ENCODE assay signal across 9 mouse cellular contexts in the genomic region with DNA sequence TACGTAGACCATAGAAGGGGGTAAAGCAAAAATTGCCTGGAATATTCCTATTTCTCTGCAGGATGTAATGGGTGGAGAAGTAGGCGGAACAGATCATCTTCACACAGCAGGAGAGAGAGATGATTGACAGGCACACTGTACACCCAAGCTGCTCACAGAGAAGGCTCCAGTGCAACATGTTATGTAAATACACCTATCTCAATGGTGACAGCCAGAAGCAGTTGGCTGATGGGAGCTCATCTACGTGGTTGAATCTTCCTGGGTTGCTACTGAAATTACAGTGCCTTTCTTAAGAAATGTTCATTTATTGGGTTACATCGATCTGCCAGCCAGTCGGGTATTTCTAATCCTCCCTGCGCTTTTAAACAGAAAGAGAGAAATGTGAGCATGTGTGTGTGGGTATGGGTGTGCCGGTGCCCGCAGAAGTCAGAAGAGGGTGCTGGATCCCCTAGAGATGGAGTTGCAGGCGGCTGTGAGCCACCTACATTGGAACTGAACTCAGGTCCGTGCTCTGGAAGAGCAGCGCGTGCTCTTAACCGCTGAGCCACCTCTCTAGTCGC. TPM values are rescaled to one million over a fixed set of nuclear protein-coding genes. Genes with fewer than 3 reads are reported as not detected.
DNase-seq lines count a peak whose midpoint lies in the region; ATAC-seq and TF ChIP-seq lines count a peak whose summit lies in the region.
"Had no signal": no experiment of that assay in that cellular context is flagged by ENCODE, and none has a peak within 500 bp of the region (broad histone marks: within the 10 kb centered on the region; RNA-seq: fewer than 3 reads in every experiment).

No protein-coding gene starts in this region.

- peak overlapping the region; percentile 40; the same call in 1 of the 2 replicates for H3K27ac ChIP-seq in lung, embryonic 16.5 days (ENCODE audit: low read length)
- peak overlapping the region; percentile 98; the same call in 1 of the 2 replicates for H3K27ac ChIP-seq in hindbrain, embryonic 14.5 days
- no peak overlapping the region for H3K27ac ChIP-seq in neural tube, embryonic 12.5 days

- 85% methylated on average over 14 of the region's 14 CpGs for WGBS in lung, embryonic 16.5 days
- WGBS in lung, adult 2 months, result 92% methylated on average over 14 of the region's 14 CpGs
- WGBS in hindbrain, embryonic 14.5 days, result 90% methylated on average over 14 of the region's 14 CpGs
- 91% methylated on average over 14 of the region's 14 CpGs for WGBS in neural tube, embryonic 12.5 days

- H3K4me3 ChIP-seq in erythroblast, embryonic 14.5 days (replicated peaks), result peak overlapping the region; percentile 74
- no peak overlapping the region for H3K4me3 ChIP-seq in lung, embryonic 16.5 days (ENCODE audit: low read length)
- no peak overlapping the region for H3K4me3 ChIP-seq in lung, adult 2 months (replicated peaks; ENCODE audit: extremely low read depth, low read depth, low read length)
- H3K4me3 ChIP-seq in hindbrain, embryonic 14.5 days (replicated peaks; ENCODE audit: low read length), result no peak overlapping the region
- H3K4me3 ChIP-seq in neural tube, embryonic 12.5 days, result no peak overlapping the region

- H3K27me3 ChIP-seq in erythroblast, embryonic 14.5 days (ENCODE audit: control insufficient read depth), result no peaks in the 10 kb centered on the region
- H3K27me3 ChIP-seq in lung, embryonic 16.5 days (ENCODE audit: control insufficient read depth, insufficient read depth, low read depth, low read length), result no peaks in the 10 kb centered on the region
- no peaks in the 10 kb centered on the region for H3K27me3 ChIP-seq in hindbrain, embryonic 14.5 days (ENCODE audit: control insufficient read depth, insufficient read depth, low read length)
- no peaks in the 10 kb centered on the region; the same call in 1 of the 2 replicates for H3K27me3 ChIP-seq in neural tube, embryonic 12.5 days (replicated peaks)

- H3K36me3 ChIP-seq in erythroblast, embryonic 14.5 days (ENCODE audit: control insufficient read depth), result peaks cover 29% of the 10 kb centered on the region
- H3K36me3 ChIP-seq in lung, embryonic 16.5 days (ENCODE audit: control insufficient read depth, insufficient read depth, low read length), result no peaks in the 10 kb centered on the region
- H3K36me3 ChIP-seq in hindbrain, embryonic 14.5 days (replicated peaks; ENCODE audit: control insufficient read depth, insufficient read depth), result no peaks in the 10 kb centered on the region
- H3K36me3 ChIP-seq in neural tube, embryonic 12.5 days, result no peaks in the 10 kb centered on the region

- no peak for TF ChIP-seq POLR2A in lung, adult 2 months (IDR thresholded peaks at IDR 0.05; ENCODE audit: borderline replicate concordance, extremely low read depth, low read depth, low read length)

- H3K4me2 ChIP-seq in lung, embryonic 16.5 days (ENCODE audit: low read depth, low read length), result no peak overlapping the region
- H3K4me2 ChIP-seq in hindbrain, embryonic 14.5 days (replicated peaks), result no peak overlapping the region
- H3K4me2 ChIP-seq in neural tube, embryonic 12.5 days (replicated peaks), result peak overlapping the region; percentile 78; the same call in 1 of the 2 replicates

- no peak for DNase-seq in lung, adult 2 months
- no peak for DNase-seq in hindbrain, embryonic 14.5 days (ENCODE audit: low spot score)
- DNase-seq in adrenal gland, postnatal 10 days, result no peak
- no peak for DNase-seq in cerebellum, postnatal 25 days

- no peaks in the 10 kb centered on the region for H3K9me3 ChIP-seq in erythroblast, embryonic 14.5 days (ENCODE audit: control insufficient read depth, low read length)
- H3K9me3 ChIP-seq in lung, embryonic 16.5 days (ENCODE audit: control insufficient read depth, low read length), result no peaks in the 10 kb centered on the region
- H3K9me3 ChIP-seq in hindbrain, embryonic 14.5 days (ENCODE audit: control insufficient read depth, low read length), result no peaks in the 10 kb centered on the region
- H3K9me3 ChIP-seq in neural tube, embryonic 12.5 days, result no peaks in the 10 kb centered on the region

- no peak for TF ChIP-seq CTCF in lung, adult 2 months (IDR thresholded peaks at IDR 0.05; ENCODE audit: insufficient read depth, low read length)

- peak overlapping the region; percentile 22; the same call in 1 of the 2 replicates for H3K9ac ChIP-seq in lung, embryonic 16.5 days (ENCODE audit: low read length)
- no peak overlapping the region for H3K9ac ChIP-seq in hindbrain, embryonic 14.5 days
- no peak overlapping the region for H3K9ac ChIP-seq in neural tube, embryonic 12.5 days

- H3K4me1 ChIP-seq in erythroblast, embryonic 14.5 days (ENCODE audit: control insufficient read depth), result peaks cover 83% of the 10 kb centered on the region
- peaks cover 18% of the 10 kb centered on the region for H3K4me1 ChIP-seq in lung, embryonic 16.5 days (replicated peaks; ENCODE audit: control insufficient read depth, insufficient read depth, low read length)
- H3K4me1 ChIP-seq in lung, adult 2 months (ENCODE audit: control insufficient read depth, insufficient read depth, low read length), result peaks cover 7% of the 10 kb centered on the region
- H3K4me1 ChIP-seq in hindbrain, embryonic 14.5 days (replicated peaks; ENCODE audit: control insufficient read depth, insufficient read depth, low read length), result peaks cover 38% of the 10 kb centered on the region
- H3K4me1 ChIP-seq in neural tube, embryonic 12.5 days, result peaks cover 32% of the 10 kb centered on the region

- ATAC-seq in erythroblast, adult 5-6 weeks (replicated peaks; ENCODE audit: low FRiP score, poor library complexity, severe bottlenecking), result no peak
- no peak for ATAC-seq in lung, embryonic 16.5 days (ENCODE audit: low read depth)
- no peak for ATAC-seq in hindbrain, embryonic 14.5 days (ENCODE audit: low FRiP score)
- no peak for ATAC-seq in neural tube, embryonic 12.5 days (ENCODE audit: low FRiP score, low read depth)

RNA-seq across cellular contexts. Expression of a gene that starts 1.5 kb away (rescaled TPM):
- 21.7 and 28.6 TPM in 2 replicates for polyA plus RNA-seq in erythroblast, embryonic 14.5 days (2012)
- total RNA-seq in erythroblast, adult 5-6 weeks (2015; ENCODE audit: low replicate concordance), result 116 and 151 TPM in 2 replicates
- 176 and 297 TPM in 2 replicates for total RNA-seq in erythroblast, adult 5-6 weeks (2017; ENCODE audit: low replicate concordance)
- 245 and 264 TPM in 2 replicates for polyA plus RNA-seq in lung, embryonic 16.5 days (2015; fragmentation: Nextera tagmentation; extraction: Ambion mirVana)
- polyA plus RNA-seq in lung, adult 2 months (2012; rRNA removed), result 72.6 and 84.9 TPM in 2 replicates
- polyA plus RNA-seq in hindbrain, embryonic 14.5 days (2014; fragmentation: Nextera tagmentation; extraction: Ambion mirVana), result 200 and 208 TPM in 2 replicates
- polyA plus RNA-seq in neural tube, embryonic 12.5 days (2016; fragmentation: Nextera tagmentation; extraction: Ambion mirVana), result 279 and 303 TPM in 2 replicates
- 100 to 1,000 TPM in 1 of 2 experiments, 10 to 100 TPM in 1; 94.0 to 117 TPM for total RNA-seq in adrenal gland, postnatal 10 days (2021)

RNA-seq across cellular contexts. Expression of a gene that starts 19.6 kb away (rescaled TPM):
- 0.66 and 1.0 TPM in 2 replicates for polyA plus RNA-seq in erythroblast, embryonic 14.5 days (2012)
- total RNA-seq in erythroblast, adult 5-6 weeks (2015; ENCODE audit: low replicate concordance), result 81.7 and 106 TPM in 2 replicates
- total RNA-seq in erythroblast, adult 5-6 weeks (2017; ENCODE audit: low replicate concordance), result 106 and 135 TPM in 2 replicates
- polyA plus RNA-seq in lung, embryonic 16.5 days (2015; fragmentation: Nextera tagmentation; extraction: Ambion mirVana), result 217 and 224 TPM in 2 replicates
- 13.6 and 21.0 TPM in 2 replicates for polyA plus RNA-seq in lung, adult 2 months (2012; rRNA removed)
- 95.0 and 105 TPM in 2 replicates for polyA plus RNA-seq in hindbrain, embryonic 14.5 days (2014; fragmentation: Nextera tagmentation; extraction: Ambion mirVana)
- polyA plus RNA-seq in neural tube, embryonic 12.5 days (2016; fragmentation: Nextera tagmentation; extraction: Ambion mirVana), result 145 and 154 TPM in 2 replicates
- total RNA-seq in adrenal gland, postnatal 10 days (2021), result 100 to 1,000 TPM in 1 of 2 experiments, 10 to 100 TPM in 1; 98.7 to 149 TPM

RNA-seq across cellular contexts. Expression of a gene that starts 41.1 kb away (rescaled TPM):
- 0.02 TPM in 1 of 2 replicates, not detected in the other for polyA plus RNA-seq in erythroblast, embryonic 14.5 days (2012)
- total RNA-seq in erythroblast, adult 5-6 weeks (2015; ENCODE audit: low replicate concordance), result 2.9 and 5.2 TPM in 2 replicates
- 3.6 and 4.1 TPM in 2 replicates for total RNA-seq in erythroblast, adult 5-6 weeks (2017; ENCODE audit: low replicate concordance)
- polyA plus RNA-seq in lung, embryonic 16.5 days (2015; fragmentation: Nextera tagmentation; extraction: Ambion mirVana), result 1.3 TPM in 2 replicates
- polyA plus RNA-seq in lung, adult 2 months (2012; rRNA removed), result 7.3 and 9.1 TPM in 2 replicates
- 0.13 and 0.17 TPM in 2 replicates for polyA plus RNA-seq in hindbrain, embryonic 14.5 days (2014; fragmentation: Nextera tagmentation; extraction: Ambion mirVana)
- polyA plus RNA-seq in neural tube, embryonic 12.5 days (2016; fragmentation: Nextera tagmentation; extraction: Ambion mirVana), result 0.32 and 0.34 TPM in 2 replicates
- 1 to 10 TPM; 2.4 to 3.9 TPM for total RNA-seq in adrenal gland, postnatal 10 days (2021)
- polyA plus RNA-seq: myocyte had no signal
